Mouse (Mus musculus) brain, adult 2 months (tissue): ENCODE results near the gene Cmya5.

ENCODE experiments used
- DNase-seq: peaks from one replicate; pipeline ENCODE4 v3.0.0; 2011; ENCODE audit warnings: low read depth, low spot score

Cmya5 gene

DNA sequence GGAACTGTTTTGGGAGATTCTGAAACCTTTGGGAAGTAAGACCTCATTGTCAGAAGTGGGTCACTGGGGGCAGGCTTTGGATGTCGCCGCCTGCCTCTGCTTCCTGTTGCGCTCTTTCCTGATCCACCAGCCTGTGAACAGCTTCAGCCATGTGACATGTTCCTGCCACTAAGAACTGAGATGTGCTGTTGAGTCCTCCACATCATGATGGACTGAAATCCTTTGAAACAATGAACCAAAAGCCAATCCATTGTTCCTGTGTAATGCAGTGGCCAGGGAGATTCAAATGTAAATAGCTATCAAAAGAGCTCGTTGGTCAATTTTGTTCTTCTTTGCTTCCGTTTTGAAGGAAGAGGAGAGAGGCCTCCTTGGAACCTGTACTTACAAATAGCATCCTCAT, 151.7 kb downstream of the Cmya5 start:
- DNase-seq = no peak
